Mouse (Mus musculus) intestine, postnatal 0 days (tissue): Measurements from ENCODE around the gene Xlr5b. TPM values are rescaled to one million over a fixed set of nuclear protein-coding genes. Genes with fewer than 3 reads are reported as not detected.
"Not testable (repeated sequence)": the region's sequence is repeated elsewhere in the genome, so short reads cannot be mapped to it uniquely, and the experiment has no call there.

ENCODE experiments used
- ATAC-seq: fragments of 200-750 bp; cut with Nextera tagmentation; 2 replicates; pipeline ENCODE4 v1.8.0; 2017; ENCODE audit warnings: mild to moderate bottlenecking, moderate TSS enrichment, moderate library complexity
- H3K27ac ChIP-seq: fragments of 300-500 bp; sonication (generic); 2 replicates; pipeline ENCODE4 v1.5.1; 2014; ENCODE audit warnings: mild to moderate bottlenecking, low read depth, low read length, moderate library complexity
- H3K27me3 ChIP-seq: fragments of 300-500 bp; sonication (generic); replicated peaks from 2 replicates; pipeline ENCODE4 v1.6.1; 2014; ENCODE audit warnings: low read length, mixed read lengths; ENCODE audit not compliant: control insufficient read depth, insufficient read depth
- H3K36me3 ChIP-seq: fragments of 300-500 bp; sonication (generic); 2 replicates; pipeline ENCODE4 v1.6.1; 2014; ENCODE audit warnings: mild to moderate bottlenecking, moderate library complexity; ENCODE audit not compliant: control insufficient read depth, insufficient read depth
- H3K4me1 ChIP-seq: fragments of 300-500 bp; sonication (generic); replicated peaks from 2 replicates; pipeline ENCODE4 v1.6.1; 2014; ENCODE audit warnings: antibody characterized with exemption, low read length, mixed read lengths; ENCODE audit not compliant: control insufficient read depth, insufficient read depth
- H3K4me2 ChIP-seq: fragments of 300-500 bp; sonication (generic); replicated peaks from 2 replicates; pipeline ENCODE4 v1.6.1; 2014; ENCODE audit warnings: low read depth, mild to moderate bottlenecking, moderate library complexity
- H3K4me3 ChIP-seq: fragments of 300-500 bp; sonication (generic); 2 replicates; pipeline ENCODE4 v1.5.1; 2014; ENCODE audit warnings: low read depth, low read length
- H3K9ac ChIP-seq: fragments of 300-500 bp; sonication (generic); 2 replicates; pipeline ENCODE4 v1.6.1; 2014; ENCODE audit warnings: mild to moderate bottlenecking, low read depth, low read length
- H3K9me3 ChIP-seq: fragments of 300-500 bp; sonication (generic); 2 replicates; pipeline ENCODE4 v1.6.1; 2016; ENCODE audit warnings: mixed run types; ENCODE audit not compliant: control insufficient read depth
- WGBS: fragments of 180-500 bp; shearing (Covaris S2); extraction: QIAGEN DNeasy Blood & Tissue Kit; methylation state at CpG from one replicate; pipeline ENCODE4 v1.1.7; 2014; 5-methylcytosine and 5-hydroxymethylcytosine counted together
- polyA plus RNA-seq: library from polyadenylated mRNA; unstranded; fragments of >200 nt; fragmentation: Nextera tagmentation; extraction: Ambion mirVana; gene quantifications from 2 replicates; pipeline ENCODE4 v1.2.1, GENCODE M21; 2015

Xlr5b gene
- polyA plus RNA-seq = 0.17 TPM in 1 of 2 replicates, not detected in the other

DNA sequence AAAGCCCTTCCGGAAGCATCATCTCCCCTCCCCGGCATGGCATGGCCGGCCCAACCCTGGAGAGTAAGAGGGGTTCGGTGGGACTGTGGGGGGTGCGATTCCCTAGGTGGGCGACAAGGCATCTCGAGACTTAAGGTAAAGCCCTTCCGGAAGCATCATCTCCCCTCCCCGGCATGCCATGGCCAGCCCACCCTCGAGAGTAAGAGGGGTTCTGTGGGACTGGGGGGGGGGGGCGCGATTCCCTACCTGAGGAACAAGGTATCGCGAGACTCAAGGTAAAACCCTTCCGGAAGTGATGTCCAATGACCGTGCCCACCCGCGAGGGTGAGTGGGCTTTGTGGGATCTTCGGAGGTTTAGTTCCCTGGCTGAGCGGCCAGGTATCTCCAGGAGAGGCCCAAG lies at the start of gene Xlr5b:
TSS of gene Xlr5b (plus strand) at position 301 of the 400 bp plus-strand sequence.
- not testable (repeated sequence) for H3K4me2 ChIP-seq, H3K27ac ChIP-seq, ATAC-seq, H3K4me3 ChIP-seq, H3K9me3 ChIP-seq, H3K27me3 ChIP-seq, H3K9ac ChIP-seq, H3K4me1 ChIP-seq, H3K36me3 ChIP-seq
- no CpG with 5 or more reads among the region's 20 CpGs for WGBS

DNA sequence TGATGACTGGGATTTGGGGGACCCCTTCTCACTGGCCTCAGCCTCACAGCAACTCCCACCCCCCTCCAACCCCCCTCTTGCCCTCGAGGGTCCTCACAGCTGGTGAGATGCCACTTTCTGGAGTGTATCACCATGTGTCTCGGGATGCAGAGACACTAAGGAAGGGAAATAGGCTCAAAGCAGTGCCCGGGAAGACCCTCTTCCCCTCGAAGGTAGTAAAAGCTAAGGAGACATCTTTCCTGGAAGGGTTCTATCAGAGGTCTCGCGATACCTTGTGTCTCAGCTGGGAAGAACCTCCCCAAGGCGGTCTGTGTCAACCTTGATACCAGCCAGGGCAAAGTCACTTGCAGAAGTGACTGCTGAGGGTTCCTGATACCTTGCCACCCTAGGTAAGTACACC lies 31.8 kb upstream of the Xlr5b start, which contains the start of gene Gm14685:
TSS of gene Gm14685 (plus strand) at position 301 of the 400 bp plus-strand sequence.
- no CpG with 5 or more reads among the region's 7 CpGs for WGBS
- not testable (repeated sequence) for H3K36me3 ChIP-seq

DNA sequence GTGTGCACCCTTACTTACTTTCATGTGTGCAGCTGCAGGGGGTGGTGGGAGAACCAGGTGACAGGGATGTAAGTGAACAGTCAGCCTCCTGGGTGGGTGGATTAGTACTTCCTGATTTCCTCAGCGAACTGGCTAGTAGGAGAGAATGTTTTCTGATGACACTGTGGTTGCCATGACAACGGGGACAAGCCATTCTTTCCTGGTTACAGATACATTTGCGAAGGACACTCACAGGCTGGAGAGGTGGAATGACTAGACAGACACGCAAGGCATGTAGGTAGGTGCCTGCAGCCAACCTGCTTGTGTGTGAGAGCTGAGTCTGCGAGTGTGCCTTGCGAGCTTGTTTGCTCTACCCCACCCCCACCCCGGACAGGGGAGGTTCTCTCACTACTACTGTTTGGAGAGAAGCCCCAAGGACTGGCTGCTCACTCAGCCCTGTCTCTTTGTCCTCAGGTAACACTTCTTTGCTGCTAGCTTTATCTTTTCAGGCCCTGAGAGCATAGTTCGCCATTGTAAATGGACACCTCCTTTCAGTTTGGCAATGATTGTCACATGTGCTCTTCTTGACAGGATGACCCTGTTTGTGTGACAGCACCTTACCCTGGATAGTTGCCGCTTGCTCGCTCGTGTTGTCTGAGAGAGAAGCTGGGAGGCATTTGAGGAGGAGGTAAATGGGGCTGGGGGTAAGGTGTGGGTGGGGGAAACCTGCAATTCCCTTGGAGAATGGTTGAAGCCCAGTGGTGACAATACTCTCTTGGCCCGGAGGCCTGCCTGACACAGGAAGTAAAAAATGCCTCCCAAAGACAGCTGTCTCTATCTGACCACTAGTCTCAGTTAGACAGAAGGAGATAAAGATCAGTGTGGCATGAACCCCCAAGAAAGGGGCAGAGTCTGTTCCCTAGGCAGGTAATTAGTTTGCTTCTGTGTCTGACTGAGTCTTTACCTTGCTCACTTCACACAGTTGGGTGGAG lies 25.5 kb upstream of the Xlr5b start:
- not testable (repeated sequence) for H3K27me3 ChIP-seq, H3K4me3 ChIP-seq, H3K27ac ChIP-seq, H3K9ac ChIP-seq, H3K36me3 ChIP-seq, H3K4me1 ChIP-seq, H3K4me2 ChIP-seq, H3K9me3 ChIP-seq
- WGBS = no CpG with 5 or more reads among the region's 12 CpGs
- peak; percentile 73 for ATAC-seq

More for the DNA sequence above, 31.8 kb upstream of the Xlr5b start, which contains the start of gene Gm14685:
- H3K9me3 ChIP-seq, H3K4me1 ChIP-seq, H3K4me2 ChIP-seq, H3K27ac ChIP-seq, H3K4me3 ChIP-seq, H3K27me3 ChIP-seq, ATAC-seq, H3K9ac ChIP-seq: not testable (repeated sequence)

DNA sequence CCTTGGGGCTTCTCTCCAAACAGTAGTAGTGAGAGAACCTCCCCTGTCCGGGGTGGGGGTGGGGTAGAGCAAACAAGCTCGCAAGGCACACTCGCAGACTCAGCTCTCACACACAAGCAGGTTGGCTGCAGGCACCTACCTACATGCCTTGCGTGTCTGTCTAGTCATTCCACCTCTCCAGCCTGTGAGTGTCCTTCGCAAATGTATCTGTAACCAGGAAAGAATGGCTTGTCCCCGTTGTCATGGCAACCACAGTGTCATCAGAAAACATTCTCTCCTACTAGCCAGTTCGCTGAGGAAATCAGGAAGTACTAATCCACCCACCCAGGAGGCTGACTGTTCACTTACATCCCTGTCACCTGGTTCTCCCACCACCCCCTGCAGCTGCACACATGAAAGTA lies 5.4 kb upstream of the Xlr5b start:
- H3K27me3 ChIP-seq, H3K27ac ChIP-seq, H3K9ac ChIP-seq, H3K4me2 ChIP-seq, H3K4me3 ChIP-seq, H3K36me3 ChIP-seq, H3K9me3 ChIP-seq, H3K4me1 ChIP-seq: not testable (repeated sequence)
- no CpG with 5 or more reads among the region's 7 CpGs for WGBS
- ATAC-seq = peak; percentile 78

DNA sequence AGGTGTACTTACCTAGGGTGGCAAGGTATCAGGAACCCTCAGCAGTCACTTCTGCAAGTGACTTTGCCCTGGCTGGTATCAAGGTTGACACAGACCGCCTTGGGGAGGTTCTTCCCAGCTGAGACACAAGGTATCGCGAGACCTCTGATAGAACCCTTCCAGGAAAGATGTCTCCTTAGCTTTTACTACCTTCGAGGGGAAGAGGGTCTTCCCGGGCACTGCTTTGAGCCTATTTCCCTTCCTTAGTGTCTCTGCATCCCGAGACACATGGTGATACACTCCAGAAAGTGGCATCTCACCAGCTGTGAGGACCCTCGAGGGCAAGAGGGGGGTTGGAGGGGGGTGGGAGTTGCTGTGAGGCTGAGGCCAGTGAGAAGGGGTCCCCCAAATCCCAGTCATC lies 754 bp downstream of the Xlr5b start, which contains the start of gene DXBay18:
TSS of gene DXBay18 (minus strand) at position 101 of the 400 bp plus-strand sequence.
- not testable (repeated sequence) for H3K9me3 ChIP-seq, H3K4me3 ChIP-seq, H3K27ac ChIP-seq, H3K9ac ChIP-seq, H3K4me2 ChIP-seq, ATAC-seq, H3K27me3 ChIP-seq, H3K4me1 ChIP-seq, H3K36me3 ChIP-seq
- no CpG with 5 or more reads among the region's 7 CpGs for WGBS

DNA sequence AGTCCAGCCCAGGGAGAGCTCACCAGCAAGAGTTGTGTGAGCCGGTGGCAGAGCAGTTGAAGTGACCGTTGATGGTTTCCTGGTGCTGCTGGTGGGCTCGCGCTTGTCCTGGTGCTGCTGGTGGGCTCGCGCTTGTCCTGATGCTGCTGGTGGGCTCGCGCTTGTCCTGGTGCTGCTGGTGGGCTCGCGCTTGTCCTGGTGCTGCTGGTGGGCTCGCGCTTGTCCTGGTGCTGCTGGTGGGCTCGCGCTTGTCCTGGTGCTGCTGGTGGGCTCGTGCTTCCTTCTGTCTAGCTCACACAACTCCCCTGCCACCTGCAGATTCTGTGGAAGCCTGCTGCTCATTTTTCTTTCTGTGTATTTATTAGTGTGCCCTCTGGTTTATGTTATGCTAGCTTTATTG lies 28.3 kb downstream of the Xlr5b start, which contains the start of gene Spin2d:
TSS of gene Spin2d (minus strand) at position 101 of the 400 bp plus-strand sequence.
- not testable (repeated sequence) for ATAC-seq, H3K4me2 ChIP-seq, H3K4me1 ChIP-seq, H3K4me3 ChIP-seq, H3K27me3 ChIP-seq, H3K9me3 ChIP-seq, H3K36me3 ChIP-seq, H3K27ac ChIP-seq, H3K9ac ChIP-seq
- WGBS = 68% methylated on average over 5 of the region's 15 CpGs

DNA sequence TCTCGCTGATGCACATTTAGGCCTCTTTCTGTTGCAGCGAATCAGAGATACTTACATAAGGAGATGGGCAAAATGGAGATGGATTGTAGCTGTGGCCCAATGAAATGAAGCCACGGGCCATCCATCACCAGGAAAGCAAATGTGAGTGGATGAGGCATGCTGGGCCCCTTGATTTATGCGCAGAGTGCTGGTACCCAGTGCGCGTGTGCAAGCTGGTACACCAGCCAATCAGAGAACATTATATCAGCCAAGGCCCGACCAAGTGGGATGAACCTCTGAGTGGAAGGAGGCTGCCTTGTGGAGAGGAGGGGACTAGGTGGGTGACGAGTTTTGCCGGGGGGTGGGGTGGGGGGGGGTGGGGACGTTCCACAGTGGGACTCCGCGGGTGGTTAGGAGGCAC lies 43.3 kb downstream of the Xlr5b start, which contains the start of gene Xlr3b:
TSS of gene Xlr3b (plus strand) at position 274 of the 400 bp plus-strand sequence.
- not testable (repeated sequence) for H3K36me3 ChIP-seq, H3K27ac ChIP-seq, H3K4me1 ChIP-seq, H3K9ac ChIP-seq, H3K9me3 ChIP-seq, H3K4me3 ChIP-seq, H3K27me3 ChIP-seq, ATAC-seq, H3K4me2 ChIP-seq
- 79% methylated on average over 11 of the region's 12 CpGs for WGBS
